Mouse (Mus musculus): ENCODE data around the gene 2810408A11Rik. TPM values are rescaled to one million over a fixed set of nuclear protein-coding genes. Genes with fewer than 3 reads are reported as not detected.

Gene 2810408A11Rik
- polyA plus RNA-seq (2014; fragmentation: Nextera tagmentation; extraction: Ambion mirVana): 11.3 and 14.1 TPM in 2 replicates

DNA sequence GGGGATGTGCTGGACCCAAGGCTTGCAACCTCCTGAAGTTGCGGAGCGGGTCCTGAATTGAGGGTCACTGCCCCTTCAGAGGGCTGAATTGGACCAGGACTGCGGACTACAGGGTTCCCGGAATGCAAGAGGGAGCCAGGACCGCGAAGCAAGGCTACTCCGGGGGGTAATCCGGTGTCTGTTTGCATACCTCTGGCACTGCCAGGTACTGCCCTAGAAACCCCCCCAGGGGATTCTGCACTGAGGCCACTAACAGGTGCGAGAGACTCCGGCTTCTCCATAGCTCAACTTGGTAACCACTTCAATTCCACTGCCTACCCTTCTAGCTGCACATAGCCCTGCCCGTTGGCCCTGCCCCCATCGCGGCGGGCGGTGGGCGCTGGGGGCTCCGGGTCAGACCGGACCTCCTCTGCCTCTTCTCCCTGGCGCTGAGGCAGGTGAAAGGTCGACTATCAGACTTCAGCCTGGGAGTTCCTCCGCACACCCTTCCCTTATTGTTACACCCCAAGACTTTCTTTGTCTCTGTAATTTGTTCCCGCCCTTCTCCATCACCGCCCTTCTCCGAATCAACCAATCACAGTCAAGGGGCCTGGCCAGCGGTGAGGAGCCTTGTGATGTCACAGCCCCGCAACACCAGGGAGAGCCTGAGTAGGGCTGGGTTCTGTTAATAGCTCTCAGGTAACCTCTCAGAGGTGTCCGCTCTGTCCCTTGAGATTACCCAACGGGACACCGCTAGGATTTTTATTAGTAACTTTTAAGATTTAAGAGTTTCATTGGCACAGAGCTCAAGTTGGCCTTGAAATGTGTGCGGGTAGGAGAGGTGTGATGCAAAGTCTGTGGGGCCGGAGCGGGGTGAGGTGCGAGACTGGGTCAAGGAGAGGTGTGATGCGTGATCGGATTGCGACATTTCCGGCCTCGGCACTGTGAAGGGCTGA, at the start of gene 2810408A11Rik, which contains the start of gene Neurl4:
Gene 2810408A11Rik, minus strand, starts transcription at position 517 of the 935 bp plus-strand sequence.
Gene Neurl4, plus strand, starts transcription at position 602 of the 935 bp plus-strand sequence.
- Histone ChIP-seq H3K36me3 (ENCODE audit: insufficient read depth) (peaks cover 23% of the 10 kb centered on the region), H3K4me3 (ENCODE audit: low read depth, low read length) (peak within 1 kb of the TSS; percentile 84), H3K27ac (ENCODE audit: low read depth) (peak within 1 kb of the TSS; percentile 98), H3K4me2 (peak within 1 kb of the TSS; percentile 99), H3K9me3 (ENCODE audit: low read depth, low read length) (no peaks in the 10 kb centered on the region), H3K27me3 (ENCODE audit: insufficient read depth, low read length) (no peaks in the 10 kb centered on the region), H3K9ac (peak within 1 kb of the TSS; percentile 89), H3K4me1 (ENCODE audit: insufficient read depth) (0 out of 2 replicates have a peak, but pooled peaks cover 5% of the 10 kb centered on the region)
- WGBS: under 1% methylated on average over 38 of the region's 38 CpGs
- TF ChIP-seq CTCF (IDR thresholded peaks at IDR 0.05; ENCODE audit: low read depth): no peak
- DNase-seq (peak; percentile 96), ATAC-seq (ENCODE audit: insufficient read depth) (peak; percentile 93)

DNA sequence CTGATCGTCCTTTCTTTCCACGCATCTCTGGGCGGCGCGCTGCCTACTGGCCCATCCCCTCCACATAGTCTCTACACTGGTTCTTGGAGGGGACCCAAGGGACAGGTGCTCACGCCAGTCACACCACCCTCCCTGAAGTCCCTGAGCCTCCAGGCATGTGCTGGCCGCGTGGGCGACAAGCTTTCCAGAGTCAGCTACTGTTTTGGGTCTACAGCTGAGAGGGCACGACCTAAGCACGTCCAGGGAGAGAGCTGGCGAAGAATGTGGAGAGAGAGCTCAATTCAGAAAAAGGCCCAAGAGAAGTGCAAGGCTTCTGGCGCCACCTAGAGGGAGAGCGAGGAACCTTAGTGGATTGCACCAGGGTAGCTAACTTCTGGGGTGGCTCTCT, 48.0 kb upstream of the 2810408A11Rik start:
- Histone ChIP-seq H3K4me2 (peak overlapping the region; percentile 69), H3K9ac (peak overlapping the region; percentile 51), H3K27ac (ENCODE audit: low read depth) (peak overlapping the region; percentile 83), H3K4me3 (ENCODE audit: low read depth, low read length) (peak overlapping the region; percentile 52), H3K9me3 (ENCODE audit: low read depth, low read length) (no peaks in the 10 kb centered on the region), H3K36me3 (ENCODE audit: insufficient read depth) (peaks cover 22% of the 10 kb centered on the region; the same call in 1 of the 2 replicates), H3K27me3 (ENCODE audit: insufficient read depth, low read length) (no peaks in the 10 kb centered on the region), H3K4me1 (ENCODE audit: insufficient read depth) (peaks cover 13% of the 10 kb centered on the region; the same call in 1 of the 2 replicates)
- peak; percentile 50 for ATAC-seq (ENCODE audit: insufficient read depth)
- TF ChIP-seq CTCF (IDR thresholded peaks at IDR 0.05; ENCODE audit: low read depth): peak; percentile 96
- peak; percentile 97 for DNase-seq
- WGBS: 0% methylated on average over 14 of the region's 14 CpGs

DNA sequence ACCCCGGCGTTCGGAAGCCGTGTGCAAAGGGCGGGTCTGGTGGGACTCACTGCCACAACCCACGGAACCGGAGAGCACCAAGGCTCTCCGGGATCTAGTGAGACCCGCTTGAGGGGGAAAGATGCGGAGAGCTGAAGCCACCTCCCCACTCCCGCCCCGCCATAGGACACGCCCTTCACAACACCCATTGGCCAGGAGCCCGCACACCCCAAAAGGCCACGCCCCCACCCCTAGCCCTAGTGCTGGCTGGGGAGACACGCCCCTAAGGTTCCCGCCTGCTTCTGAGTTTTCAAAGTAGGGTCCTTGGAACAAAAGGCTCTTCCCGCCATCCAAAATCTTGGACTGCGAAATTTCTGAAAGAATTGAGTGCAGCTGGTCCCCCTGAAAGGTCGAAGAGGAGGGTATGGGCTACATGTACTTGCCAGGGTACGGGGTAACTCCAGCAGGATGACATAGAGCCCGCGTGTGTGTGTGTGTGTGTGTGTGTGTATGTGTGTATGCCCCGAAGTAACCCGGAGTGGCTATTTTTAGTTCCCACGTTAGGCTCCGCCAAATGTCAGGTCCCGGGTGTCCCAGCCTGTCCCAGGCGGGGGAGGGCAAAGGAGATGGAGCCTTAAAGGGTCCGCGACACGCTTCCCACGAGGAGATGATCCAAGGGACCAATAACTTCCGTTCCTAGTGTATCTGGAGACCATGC, 47.4 kb upstream of the 2810408A11Rik start, which contains the start of gene Slc2a4:
Gene Slc2a4, minus strand, starts transcription at position 123 of the 697 bp plus-strand sequence.
- Histone ChIP-seq H3K4me2 (peak within 1 kb of the TSS; percentile 69), H3K27ac (ENCODE audit: low read depth) (peak within 1 kb of the TSS; percentile 83), H3K27me3 (ENCODE audit: insufficient read depth, low read length) (no peaks in the 10 kb centered on the region), H3K4me3 (ENCODE audit: low read depth, low read length) (peak within 1 kb of the TSS; percentile 52), H3K36me3 (ENCODE audit: insufficient read depth) (peaks cover 22% of the 10 kb centered on the region; the same call in 1 of the 2 replicates), H3K4me1 (ENCODE audit: insufficient read depth) (peaks cover 13% of the 10 kb centered on the region; the same call in 1 of the 2 replicates), H3K9ac (peak within 1 kb of the TSS; percentile 61), H3K9me3 (ENCODE audit: low read depth, low read length) (no peaks in the 10 kb centered on the region)
- 1% methylated on average over 34 of the region's 34 CpGs for WGBS
- TF ChIP-seq CTCF (IDR thresholded peaks at IDR 0.05; ENCODE audit: low read depth): no peak
- peak; percentile 92 for ATAC-seq (ENCODE audit: insufficient read depth)
- peak; percentile 98 for DNase-seq

DNA sequence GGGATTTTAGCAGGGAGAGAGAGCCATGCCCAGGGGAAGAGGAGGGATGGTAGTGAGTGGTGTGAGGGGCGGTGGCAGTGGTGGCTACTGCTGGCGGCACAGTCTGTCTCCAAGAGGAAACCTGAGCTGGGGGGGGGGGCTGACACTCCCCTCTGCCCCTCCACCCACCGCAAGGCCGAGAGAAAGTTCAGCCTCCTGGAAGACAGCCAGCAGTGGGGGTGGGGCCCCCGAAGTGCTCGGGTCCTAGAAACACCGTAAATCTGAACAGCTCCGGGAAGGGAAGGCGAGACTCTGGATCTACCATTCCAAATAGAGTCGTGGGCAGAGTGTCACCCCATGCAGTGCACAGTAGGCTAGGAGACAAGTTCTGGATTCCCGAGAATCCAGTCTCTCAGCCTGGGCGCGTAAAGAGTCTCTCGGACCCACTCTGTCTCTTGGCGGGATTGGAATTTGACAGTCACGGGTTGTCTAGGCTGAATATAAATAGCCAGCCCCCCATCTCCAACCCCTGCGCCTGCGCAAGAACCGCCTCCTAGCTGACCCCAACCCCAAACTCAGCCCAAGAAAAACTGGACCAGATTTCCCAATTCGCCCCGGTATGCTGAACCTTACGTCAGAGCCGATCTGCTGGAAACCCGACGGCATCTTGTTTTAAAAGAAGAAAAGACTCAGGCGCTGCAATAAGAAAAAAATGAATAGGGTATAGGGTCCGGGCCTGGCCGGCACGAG, 46.7 kb upstream of the 2810408A11Rik start:
- ATAC-seq (ENCODE audit: insufficient read depth) (peak; percentile 48), DNase-seq (peak; percentile 83)
- Histone ChIP-seq H3K4me2 (peak overlapping the region; percentile 69), H3K27me3 (ENCODE audit: insufficient read depth, low read length) (no peaks in the 10 kb centered on the region), H3K9me3 (ENCODE audit: low read depth, low read length) (no peaks in the 10 kb centered on the region), H3K4me3 (ENCODE audit: low read depth, low read length) (peak overlapping the region; percentile 52), H3K4me1 (ENCODE audit: insufficient read depth) (peaks cover 13% of the 10 kb centered on the region; the same call in 1 of the 2 replicates), H3K9ac (peak overlapping the region; percentile 61), H3K36me3 (ENCODE audit: insufficient read depth) (peaks cover 29% of the 10 kb centered on the region; the same call in 1 of the 2 replicates), H3K27ac (ENCODE audit: low read depth) (peak overlapping the region; percentile 83)
- TF ChIP-seq CTCF (IDR thresholded peaks at IDR 0.05; ENCODE audit: low read depth): no peak
- WGBS: 1% methylated on average over 29 of the region's 29 CpGs

DNA sequence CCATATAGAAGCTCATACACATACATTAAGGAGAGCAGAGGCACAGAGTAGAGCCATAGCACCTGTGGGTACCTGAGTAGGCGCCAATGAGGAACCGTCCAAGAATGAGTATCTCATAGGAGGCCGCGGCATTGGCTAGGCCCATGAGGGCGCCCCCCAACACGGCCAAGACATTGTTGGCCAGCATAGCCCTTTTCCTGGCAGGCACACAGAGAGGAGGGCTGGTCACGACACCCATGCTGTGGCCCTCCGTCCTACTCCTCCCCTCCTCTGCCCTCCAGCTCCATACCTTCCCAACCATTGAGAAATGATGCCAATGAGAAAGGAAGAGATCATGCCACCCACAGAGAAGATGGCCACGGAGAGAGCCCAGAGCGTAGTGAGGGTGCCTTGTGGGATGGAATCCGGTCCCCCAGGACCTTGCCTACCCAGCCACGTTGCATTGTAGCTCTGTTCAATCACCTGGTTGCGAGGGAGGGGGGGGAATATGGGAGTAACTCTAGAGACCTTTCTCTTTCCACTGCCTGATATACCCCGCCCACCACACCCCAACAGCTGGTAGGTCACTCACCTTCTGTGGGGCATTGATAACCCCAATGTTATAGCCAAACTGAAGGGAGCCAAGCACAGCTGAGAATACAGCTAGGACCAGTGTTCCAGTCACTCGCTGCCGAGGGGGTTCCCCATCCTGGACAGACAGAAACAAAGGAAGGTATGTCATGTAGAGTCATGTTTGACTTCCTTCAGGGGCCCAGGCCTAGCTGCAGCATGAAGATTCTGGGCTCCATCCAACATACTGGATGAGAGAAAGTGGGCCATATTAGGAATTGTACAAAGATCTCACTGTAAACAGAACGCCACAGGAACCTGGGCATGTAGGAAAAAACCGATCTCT, 45.5 kb upstream of the 2810408A11Rik start:
- DNase-seq (no peak), ATAC-seq (ENCODE audit: insufficient read depth) (no peak)
- H3K27ac ChIP-seq (ENCODE audit: low read depth): 0 out of 2 replicates have a peak overlapping the region, but pooled peaks have one; percentile 83
- no peaks in the 10 kb centered on the region for H3K27me3 ChIP-seq (ENCODE audit: insufficient read depth, low read length)
- H3K9ac ChIP-seq: no peak overlapping the region; the same call in 1 of the 2 replicates
- 88% methylated on average over 18 of the region's 18 CpGs for WGBS
- H3K36me3 ChIP-seq (ENCODE audit: insufficient read depth): peaks cover 34% of the 10 kb centered on the region; the same call in 1 of the 2 replicates
- peak overlapping the region; percentile 52 for H3K4me3 ChIP-seq (ENCODE audit: low read depth, low read length)
- H3K4me2 ChIP-seq: peak overlapping the region; percentile 69
- peaks cover 13% of the 10 kb centered on the region; the same call in 1 of the 2 replicates for H3K4me1 ChIP-seq (ENCODE audit: insufficient read depth)
- H3K9me3 ChIP-seq (ENCODE audit: low read depth, low read length): no peaks in the 10 kb centered on the region
- no peak for TF ChIP-seq CTCF (IDR thresholded peaks at IDR 0.05; ENCODE audit: low read depth)

Measured in lung, embryonic 14.5 days (tissue).